ENCODE assay signal across 27 mouse cellular contexts in genomic region chr19:43604492-43605120, GRCm38 (mm10). TPM values are rescaled to one million over a fixed set of nuclear protein-coding genes. Genes with fewer than 3 reads are reported as not detected.
DNase-seq lines count a peak whose midpoint lies in the region; ATAC-seq and TF ChIP-seq lines count a peak whose summit lies in the region.
"Had no signal": no experiment of that assay in that cellular context is flagged by ENCODE, and none has a peak within 500 bp of the region (broad histone marks: within the 10 kb centered on the region; RNA-seq: fewer than 3 reads in every experiment).

No protein-coding gene starts in this region.

- no peak overlapping the region for H3K27ac ChIP-seq in hindbrain, embryonic 10.5 days
- H3K27ac ChIP-seq in hindbrain, embryonic 13.5 days, result no peak overlapping the region
- H3K27ac ChIP-seq in midbrain, embryonic 11.5 days (ENCODE audit: low read depth, low read length), result no peak overlapping the region
- no peak overlapping the region for H3K27ac ChIP-seq in midbrain, embryonic 14.5 days (replicated peaks; ENCODE audit: low read depth, low read length)
- H3K27ac ChIP-seq in ES-E14 (ENCODE audit: insufficient read depth, low read depth, low read length, poor library complexity, severe bottlenecking), result no peak overlapping the region
- H3K27ac ChIP-seq: embryonic facial prominence, embryonic 13.5 days; forebrain, embryonic 12.5 days; heart, adult 2 months; hindbrain, embryonic 15.5 days had no signal

- H3K27me3 ChIP-seq in hindbrain, embryonic 10.5 days (ENCODE audit: insufficient read depth, poor library complexity, severe bottlenecking), result peaks cover 100% of the 10 kb centered on the region
- H3K27me3 ChIP-seq in hindbrain, embryonic 13.5 days, result peaks cover 97% of the 10 kb centered on the region
- H3K27me3 ChIP-seq in midbrain, embryonic 11.5 days (ENCODE audit: control insufficient read depth, insufficient read depth, low read length), result peaks cover 93% of the 10 kb centered on the region
- peaks cover 95% of the 10 kb centered on the region for H3K27me3 ChIP-seq in midbrain, embryonic 14.5 days (ENCODE audit: control insufficient read depth, insufficient read depth, low read length)
- peaks cover 5% of the 10 kb centered on the region for H3K27me3 ChIP-seq in myocyte (ENCODE audit: control insufficient read depth, insufficient read depth, insufficient read length)

- H3K4me3 ChIP-seq in hindbrain, embryonic 10.5 days, result no peak overlapping the region
- H3K4me3 ChIP-seq in hindbrain, embryonic 13.5 days, result no peak overlapping the region
- no peak overlapping the region for H3K4me3 ChIP-seq in midbrain, embryonic 11.5 days (ENCODE audit: low read depth, low read length)
- no peak overlapping the region for H3K4me3 ChIP-seq in midbrain, embryonic 14.5 days (replicated peaks; ENCODE audit: low read depth, low read length)
- no peak overlapping the region for H3K4me3 ChIP-seq in ES-E14 (ENCODE audit: insufficient read depth in 1 of 2, low read depth in 1 of 2, low read length in 2 of 2, poor library complexity in 1 of 2, severe bottlenecking in 1 of 2)
- no peak overlapping the region for H3K4me3 ChIP-seq in myocyte
- H3K4me3 ChIP-seq: embryonic facial prominence, embryonic 13.5 days; forebrain, embryonic 12.5 days; heart, adult 2 months; heart, embryonic 12.5 days; hindbrain, embryonic 15.5 days had no signal

- H3K79me2 ChIP-seq in myocyte (ENCODE audit: control insufficient read depth, insufficient read depth), result no peaks in the 10 kb centered on the region

- DNase-seq in hindbrain, embryonic 10.5 days (ENCODE audit: low spot score), result peak; percentile 32
- DNase-seq in midbrain, embryonic 11.5 days (ENCODE audit: low spot score, missing footprints), result peak; percentile 91
- DNase-seq in midbrain, embryonic 14.5 days, result no peak
- DNase-seq in ES-E14 (ENCODE audit: low read depth, low spot score), result no peak
- DNase-seq in left cerebral cortex, adult 11 months (ENCODE audit: low spot score), result no peak
- no peak for DNase-seq in spleen, postnatal 36 days (ENCODE audit: low spot score in 2 of 2)
- DNase-seq: adrenal gland, adult 2 months; adrenal gland, postnatal 25 days; cerebellum, adult 18-20 months; cerebellum, postnatal 14 days; gastrocnemius, postnatal 10 days; heart, adult 2 months; heart, postnatal 4 days; kidney, adult 18-20 months had no signal

- no peak for ATAC-seq in hindbrain, embryonic 13.5 days (ENCODE audit: low FRiP score)
- ATAC-seq in midbrain, embryonic 11.5 days (ENCODE audit: low FRiP score), result no peak
- ATAC-seq in midbrain, embryonic 14.5 days (ENCODE audit: low FRiP score, low TSS enrichment), result no peak
- ATAC-seq: CD4-positive, CD25-positive, alpha-beta regulatory T cell, adult 4 months; forebrain, embryonic 16.5 days; inflammation-experienced regulatory T-cells, adult 6 months had no signal

- H3ac ChIP-seq in myocyte (ENCODE audit: control insufficient read depth, insufficient read length), result no peak overlapping the region

- H3K4me2 ChIP-seq in hindbrain, embryonic 13.5 days, result no peak overlapping the region
- H3K4me2 ChIP-seq in midbrain, embryonic 11.5 days, result no peak overlapping the region
- H3K4me2 ChIP-seq in midbrain, embryonic 14.5 days (ENCODE audit: low read length), result no peak overlapping the region
- H3K4me2 ChIP-seq in myocyte (ENCODE audit: low read depth), result no peak overlapping the region
- H3K4me2 ChIP-seq: embryonic facial prominence, embryonic 13.5 days; forebrain, embryonic 12.5 days; heart, embryonic 12.5 days; hindbrain, embryonic 15.5 days had no signal

- H3K9me3 ChIP-seq in hindbrain, embryonic 10.5 days, result no peaks in the 10 kb centered on the region
- no peaks in the 10 kb centered on the region for H3K9me3 ChIP-seq in hindbrain, embryonic 13.5 days
- no peaks in the 10 kb centered on the region for H3K9me3 ChIP-seq in midbrain, embryonic 11.5 days (ENCODE audit: control insufficient read depth, low read length)
- H3K9me3 ChIP-seq in midbrain, embryonic 14.5 days (ENCODE audit: control insufficient read depth, low read length), result no peaks in the 10 kb centered on the region
- no peaks in the 10 kb centered on the region for H3K9me3 ChIP-seq in ES-E14 (ENCODE audit: control insufficient read depth, insufficient read depth, low read depth, low read length)
- H3K9me3 ChIP-seq: embryonic facial prominence, embryonic 13.5 days; forebrain, embryonic 12.5 days; heart, embryonic 12.5 days; hindbrain, embryonic 15.5 days had no signal

- H3K36me3 ChIP-seq in hindbrain, embryonic 10.5 days, result no peaks in the 10 kb centered on the region
- no peaks in the 10 kb centered on the region for H3K36me3 ChIP-seq in hindbrain, embryonic 13.5 days
- no peaks in the 10 kb centered on the region for H3K36me3 ChIP-seq in midbrain, embryonic 11.5 days (ENCODE audit: control insufficient read depth, insufficient read depth, low read length)
- H3K36me3 ChIP-seq in midbrain, embryonic 14.5 days (ENCODE audit: control insufficient read depth, insufficient read depth, low read length), result no peaks in the 10 kb centered on the region
- H3K36me3 ChIP-seq in ES-E14 (ENCODE audit: control insufficient read depth, insufficient read depth, low read length, poor library complexity, severe bottlenecking), result no peaks in the 10 kb centered on the region
- no peaks in the 10 kb centered on the region for H3K36me3 ChIP-seq in myocyte (ENCODE audit: control insufficient read depth, insufficient read depth)
- H3K36me3 ChIP-seq: embryonic facial prominence, embryonic 13.5 days; forebrain, embryonic 12.5 days; heart, embryonic 12.5 days; hindbrain, embryonic 15.5 days had no signal

- H3K9ac ChIP-seq in hindbrain, embryonic 13.5 days, result no peak overlapping the region
- no peak overlapping the region for H3K9ac ChIP-seq in midbrain, embryonic 11.5 days (ENCODE audit: low read length)
- no peak overlapping the region for H3K9ac ChIP-seq in midbrain, embryonic 14.5 days (replicated peaks; ENCODE audit: low read length)
- H3K9ac ChIP-seq in ES-E14 (ENCODE audit: insufficient read depth, low read depth, low read length, poor library complexity, severe bottlenecking), result no peak overlapping the region
- H3K9ac ChIP-seq: embryonic facial prominence, embryonic 13.5 days; forebrain, embryonic 12.5 days; heart, embryonic 12.5 days; hindbrain, embryonic 15.5 days had no signal

- no peak for TF ChIP-seq POLR2A in myocyte (IDR thresholded peaks at IDR 0.05; ENCODE audit: insufficient read length, low read depth)

- peaks cover 11% of the 10 kb centered on the region for H3K4me1 ChIP-seq in hindbrain, embryonic 10.5 days (replicated peaks)
- H3K4me1 ChIP-seq in hindbrain, embryonic 13.5 days (replicated peaks), result peaks cover 6% of the 10 kb centered on the region
- H3K4me1 ChIP-seq in midbrain, embryonic 11.5 days (ENCODE audit: control insufficient read depth, insufficient read depth, low read length), result no peaks in the 10 kb centered on the region
- no peaks in the 10 kb centered on the region for H3K4me1 ChIP-seq in midbrain, embryonic 14.5 days (ENCODE audit: control insufficient read depth, insufficient read depth, low read length)
- H3K4me1 ChIP-seq in ES-E14 (ENCODE audit: control insufficient read depth in 2 of 2, insufficient read depth in 2 of 2, low read length in 2 of 2, poor library complexity in 1 of 2), result peaks cover 0 to 3% of the 10 kb centered on the region in 2 experiments; a peak in 1 of 4 replicates
- H3K4me1 ChIP-seq: embryonic facial prominence, embryonic 13.5 days; hindbrain, embryonic 15.5 days had no signal

- 8% methylated on average over 7 of the region's 7 CpGs for WGBS in hindbrain, embryonic 10.5 days
- whole genome bisulfite sequencing in hindbrain, embryonic 13.5 days, result 8% methylated on average over 7 of the region's 7 CpGs
- 2% methylated on average over 7 of the region's 7 CpGs for WGBS in midbrain, embryonic 11.5 days
- WGBS in midbrain, embryonic 14.5 days, result 7% methylated on average over 7 of the region's 7 CpGs

- in situ Hi-C loops in ES-E14 (cut with MboI; ENCODE audit: low sequenced_read_pairs in 2 of 2, unreplicated experiment in 2 of 2), result loop anchor here (5.0 to 25.0 kb wide), 6 partner anchors 1150 to 1633 kb away; partner anchors contain the start of genes Lbx1 (in 2 of the 2), Pax2 (in 2 of the 2) and Tlx1 (in 2 of the 2)

TF ChIP-seq in ES-E14, 5 proteins besides CTCF, POLR2A, EP300 and RAD21:
- TF ChIP-seq MAFK (IDR thresholded peaks at IDR 0.05; ENCODE audit: insufficient read depth, low read depth, low read length) (peak; percentile 72), ZC3H11A (IDR thresholded peaks at IDR 0.05; ENCODE audit: borderline replicate concordance, low read depth, low read length) (no peak)

TF ChIP-seq in myocyte, 11 proteins besides CTCF, POLR2A, EP300 and RAD21:
- TF ChIP-seq POLR2AphosphoS2 (IDR thresholded peaks at IDR 0.05; ENCODE audit: insufficient read length, low read depth), result no peak
- no peak for TF ChIP-seq REST (IDR thresholded peaks at IDR 0.05; ENCODE audit: insufficient read depth, insufficient read length)
- no peak for TF ChIP-seq MAX (IDR thresholded peaks at IDR 0.05; ENCODE audit: low read depth)
- TF ChIP-seq TCF3 (IDR thresholded peaks at IDR 0.05; ENCODE audit: insufficient read length, low read depth), result no peak
- TF ChIP-seq USF1 (IDR thresholded peaks at IDR 0.05; ENCODE audit: low read depth), result peak; percentile 55
- TF ChIP-seq E2F4 (IDR thresholded peaks at IDR 0.05; ENCODE audit: insufficient read depth), result no peak
- no peak for TF ChIP-seq MYOD1 (IDR thresholded peaks at IDR 0.05; ENCODE audit: control insufficient read depth in 1 of 3, insufficient read length in 2 of 3, low read depth in 2 of 3)
- TF ChIP-seq TCF12 (IDR thresholded peaks at IDR 0.05; ENCODE audit: insufficient read depth, poor library complexity, severe bottlenecking), result no peak
- TF ChIP-seq CEBPB (IDR thresholded peaks at IDR 0.05; ENCODE audit: insufficient read depth, poor library complexity, severe bottlenecking), result no peak
- no peak for TF ChIP-seq SRF (IDR thresholded peaks at IDR 0.05; ENCODE audit: control insufficient read depth, insufficient read length, low read depth)
- TF ChIP-seq MYOG (IDR thresholded peaks at IDR 0.05; ENCODE audit: control insufficient read depth in 1 of 3, insufficient read depth in 1 of 3, insufficient read length in 2 of 3, low read depth in 2 of 3), result peak in 2 of 3 experiments; percentile 10 to 36

RNA-seq across cellular contexts. Expression of gene Nkx2-3, which starts 7.5 kb away (rescaled TPM):
- polyA plus RNA-seq in hindbrain, embryonic 10.5 days (2016; fragmentation: Nextera tagmentation; extraction: Ambion mirVana), result 0.56 and 1.0 TPM in 2 replicates
- 0.18 TPM in 1 of 2 replicates, not detected in the other for polyA plus RNA-seq in hindbrain, embryonic 13.5 days (2015; fragmentation: Nextera tagmentation; extraction: Ambion mirVana)
- polyA plus RNA-seq in midbrain, embryonic 11.5 days (2014; fragmentation: Nextera tagmentation; extraction: Ambion mirVana), result 0.60 and 0.77 TPM in 2 replicates
- 0.30 and 0.62 TPM in 2 replicates for polyA plus RNA-seq in midbrain, embryonic 14.5 days (2014; fragmentation: Nextera tagmentation; extraction: Ambion mirVana)
- total RNA-seq in ES-E14 (2012; rRNA removed), result 0.27 TPM in 1 of 2 replicates, not detected in the other
- not detected for polyA plus RNA-seq in myocyte (2012; fragmentation: generic; extraction: Trizol)
- total RNA-seq: adrenal gland, adult 2 months; adrenal gland, postnatal 25 days; gastrocnemius, postnatal 10 days; gastrocnemius, postnatal 4 days; heart, adult 2 months; heart, postnatal 4 days; MEL had no signal
- polyA plus RNA-seq: adrenal gland, adult 2 months; CD4-positive, CD25-positive, alpha-beta regulatory T cell, adult 4 months; cortical plate, adult 2 months; heart, adult 2 months; heart, embryonic 12.5 days; heart, embryonic 16.5 days; inflammation-experienced regulatory T-cells, adult 6 months had no signal

Comparison
In these comparisons a context has a peak if more than half of its experiments do, and no peak if none do; other contexts are left out.
1. DNase-seq: peak in hindbrain, embryonic 10.5 days (single experiment) and midbrain, embryonic 11.5 days (single experiment); none in midbrain, embryonic 14.5 days (single experiment), ES-E14 (single experiment), left cerebral cortex, adult 11 months (single experiment) and spleen, postnatal 36 days (0 of 2).